Comparison of ENCODE assay signal across 8 mouse cellular contexts in the genomic region with DNA sequence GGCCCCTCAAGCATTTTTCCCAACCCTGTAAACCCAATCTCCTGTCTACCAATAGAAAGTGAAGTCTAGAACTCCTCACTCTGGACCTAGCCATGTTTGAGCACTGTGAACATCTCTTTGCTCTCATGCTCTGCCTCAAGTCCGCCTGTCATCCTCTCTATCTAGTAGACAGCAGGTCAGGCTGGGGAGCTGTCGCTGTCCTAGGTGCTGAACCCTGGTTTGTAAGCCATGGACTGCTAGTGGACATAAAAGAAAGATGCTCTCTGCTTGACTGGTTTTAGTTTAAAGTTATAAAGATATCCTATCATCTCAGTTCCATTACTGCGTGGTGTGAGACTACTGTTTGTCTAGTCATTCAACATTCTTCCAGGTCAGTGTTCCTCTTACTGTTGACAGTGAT.
DNase-seq lines count a peak whose midpoint lies in the region; TF ChIP-seq lines count a peak whose summit lies in the region.

No protein-coding gene starts in this region.

- H3K27ac ChIP-seq in layer of hippocampus, adult 2 months, result peak overlapping the region; percentile 69

- no peak overlapping the region for H3ac ChIP-seq in myocyte (ENCODE audit: control insufficient read depth, insufficient read length)

- H3K4me3 ChIP-seq in layer of hippocampus, adult 2 months, result no peak overlapping the region
- no peak overlapping the region for H3K4me3 ChIP-seq in myocyte

- no peaks in the 10 kb centered on the region for H3K27me3 ChIP-seq in myocyte (ENCODE audit: control insufficient read depth, insufficient read depth, insufficient read length)

- H3K4me2 ChIP-seq in myocyte (ENCODE audit: low read depth), result no peak overlapping the region

- H3K36me3 ChIP-seq in myocyte (ENCODE audit: control insufficient read depth, insufficient read depth), result no peaks in the 10 kb centered on the region

- TF ChIP-seq CTCF in layer of hippocampus, adult 2 months (conservative IDR thresholded peaks at IDR 0.05), result no peak

- no peaks in the 10 kb centered on the region for H3K79me2 ChIP-seq in myocyte (ENCODE audit: control insufficient read depth, insufficient read depth)

- intact Hi-C loops in heart, postnatal 10 days (cut with DNase I), result no loop called here

- DNase-seq in layer of hippocampus, adult 2 months (ENCODE audit: low spot score in 2 of 2), result no peak
- no peak for DNase-seq in layer of hippocampus, adult 18-20 months (ENCODE audit: low spot score in 2 of 2)
- peak; percentile 22 to 48 for DNase-seq in adrenal gland, adult 18-20 months (ENCODE audit: low spot score in 2 of 2)
- peak; percentile 58 to 79 for DNase-seq in heart, postnatal 10 days
- no peak for DNase-seq in spleen, adult 18-20 months
- no peak for DNase-seq in cerebellum, postnatal 36 days
- DNase-seq in natural killer cell, adult 2 months (ENCODE audit: low spot score in 2 of 2), result no peak

- TF ChIP-seq POLR2A in myocyte (IDR thresholded peaks at IDR 0.05; ENCODE audit: insufficient read length, low read depth), result no peak

TF ChIP-seq in myocyte, 11 proteins besides CTCF, POLR2A, EP300 and RAD21:
- TF ChIP-seq POLR2AphosphoS2 (IDR thresholded peaks at IDR 0.05; ENCODE audit: insufficient read length, low read depth) (no peak), MYOG (IDR thresholded peaks at IDR 0.05; ENCODE audit: control insufficient read depth in 1 of 3, insufficient read depth in 1 of 3, insufficient read length in 2 of 3, low read depth in 2 of 3) (no peak), TCF12 (IDR thresholded peaks at IDR 0.05; ENCODE audit: insufficient read depth, poor library complexity, severe bottlenecking) (no peak), MYOD1 (IDR thresholded peaks at IDR 0.05; ENCODE audit: control insufficient read depth in 1 of 3, insufficient read length in 2 of 3, low read depth in 2 of 3) (no peak), MAX (IDR thresholded peaks at IDR 0.05; ENCODE audit: low read depth) (no peak), REST (IDR thresholded peaks at IDR 0.05; ENCODE audit: insufficient read depth, insufficient read length) (peak; percentile 84), USF1 (IDR thresholded peaks at IDR 0.05; ENCODE audit: low read depth) (no peak), E2F4 (IDR thresholded peaks at IDR 0.05; ENCODE audit: insufficient read depth) (no peak)

Comparison
In these comparisons a context has a peak if more than half of its experiments do, and no peak if none do; other contexts are left out.
1. DNase-seq: peak in adrenal gland, adult 18-20 months (2 of 2) and heart, postnatal 10 days (2 of 2); none in layer of hippocampus, adult 2 months (0 of 2), layer of hippocampus, adult 18-20 months (0 of 2), spleen, adult 18-20 months (0 of 2), cerebellum, postnatal 36 days (0 of 2) and natural killer cell, adult 2 months (0 of 2).